Mouse (Mus musculus) embryonic facial prominence, embryonic 13.5 days (tissue): Measurements from ENCODE around the gene Lrrc43. TPM values are rescaled to one million over a fixed set of nuclear protein-coding genes. Genes with fewer than 3 reads are reported as not detected.
"Not testable (repeated sequence)": the region's sequence is repeated elsewhere in the genome, so short reads cannot be mapped to it uniquely, and the experiment has no call there.

Source experiments
- ATAC-seq: fragments of 200-750 bp; cut with Nextera tagmentation; 2 replicates; pipeline ENCODE4 v1.8.0; 2017; ENCODE audit warnings: low read depth; ENCODE audit not compliant: insufficient number of reproducible peaks, insufficient read depth, low FRiP score, low TSS enrichment
- H3K27ac ChIP-seq: fragments of 300-500 bp; sonication (generic); 2 replicates; pipeline ENCODE4 v1.5.1; 2015; ENCODE audit warnings: moderate library complexity, mild to moderate bottlenecking, inconsistent platforms
- H3K27me3 ChIP-seq: fragments of 300-500 bp; sonication (generic); 2 replicates; pipeline ENCODE4 v1.6.1; 2015; ENCODE audit warnings: mild to moderate bottlenecking, inconsistent platforms
- H3K36me3 ChIP-seq: fragments of 300-500 bp; sonication (generic); 2 replicates; pipeline ENCODE4 v1.6.1; 2015; ENCODE audit warnings: mild to moderate bottlenecking, inconsistent platforms
- H3K4me1 ChIP-seq: fragments of 300-500 bp; sonication (generic); 2 replicates; pipeline ENCODE4 v1.6.1; 2015; ENCODE audit warnings: inconsistent platforms
- H3K4me2 ChIP-seq: fragments of 300-500 bp; sonication (generic); 2 replicates; pipeline ENCODE4 v1.6.1; 2015; ENCODE audit warnings: moderate library complexity, mild to moderate bottlenecking, inconsistent platforms
- H3K4me3 ChIP-seq: fragments of 300-500 bp; sonication (generic); 2 replicates; pipeline ENCODE4 v1.5.1; 2015; ENCODE audit warnings: mild to moderate bottlenecking, inconsistent platforms
- H3K9ac ChIP-seq: fragments of 300-500 bp; sonication (generic); 2 replicates; pipeline ENCODE4 v1.6.1; 2015; ENCODE audit warnings: mild to moderate bottlenecking, inconsistent platforms
- H3K9me3 ChIP-seq: fragments of 300-500 bp; sonication (generic); 2 replicates; pipeline ENCODE4 v1.6.1; 2016; ENCODE audit warnings: inconsistent platforms
- WGBS: fragments of 180-500 bp; shearing (Covaris S2); methylation state at CpG from one replicate; pipeline ENCODE4 v1.1.7; 2015; ENCODE audit warnings: mixed read lengths; 5-methylcytosine and 5-hydroxymethylcytosine counted together
- polyA plus RNA-seq: library from polyadenylated mRNA; unstranded; fragments of >200 nt; fragmentation: Nextera tagmentation; extraction: Ambion mirVana; gene quantifications from 2 replicates; pipeline ENCODE4 v1.2.1, GENCODE M21; 2015

The Lrrc43 gene
- polyA plus RNA-seq, 1 experiment from 2014 or later = not detected

DNA sequence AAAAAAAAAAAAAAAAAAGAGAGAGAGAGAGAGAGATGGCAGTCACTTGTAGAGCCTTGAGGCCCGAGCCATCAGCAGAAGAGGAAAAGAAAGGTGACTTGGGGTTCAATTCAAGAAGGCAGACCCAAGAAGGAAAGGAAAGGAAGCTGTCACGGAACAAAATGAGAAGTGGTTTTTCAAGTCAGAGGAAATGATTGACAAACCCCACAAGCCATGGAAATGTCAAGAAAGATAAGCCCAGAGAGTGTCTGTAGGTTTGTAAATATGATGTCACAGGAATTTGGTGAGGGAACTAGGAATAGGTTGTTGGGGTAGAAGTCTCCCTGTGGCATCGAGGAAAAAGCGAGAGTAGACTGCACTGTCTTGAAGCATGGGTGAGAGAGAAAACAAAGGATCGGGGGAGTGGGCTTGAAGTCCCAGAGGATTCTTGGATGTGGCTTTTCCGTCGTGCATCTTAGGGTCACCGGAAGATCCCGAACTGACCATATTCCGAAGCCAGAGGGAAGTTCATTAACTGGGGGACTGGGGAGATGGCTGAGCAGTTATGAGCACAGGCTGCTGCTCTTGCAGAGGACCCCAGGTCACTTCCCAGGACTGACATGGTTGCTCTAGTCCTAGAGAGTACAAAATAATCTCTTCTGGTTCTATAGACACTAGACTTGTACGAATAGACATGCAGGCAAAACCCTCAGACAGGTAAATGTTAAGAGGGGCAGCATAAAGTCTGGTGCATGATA is 1.3 kb upstream of the Lrrc43 start:
- WGBS = 84% methylated on average over 11 of the region's 11 CpGs
- Histone ChIP-seq H3K27me3 (peaks cover 9% of the 10 kb centered on the region; the same call in 1 of the 2 replicates), H3K4me3 (no peak overlapping the region), H3K27ac (no peak overlapping the region), H3K4me2 (no peak overlapping the region), H3K36me3 (no peaks in the 10 kb centered on the region), H3K9me3 (no peaks in the 10 kb centered on the region), H3K4me1 (peaks cover 12% of the 10 kb centered on the region), H3K9ac (no peak overlapping the region)
- no peak for ATAC-seq

DNA sequence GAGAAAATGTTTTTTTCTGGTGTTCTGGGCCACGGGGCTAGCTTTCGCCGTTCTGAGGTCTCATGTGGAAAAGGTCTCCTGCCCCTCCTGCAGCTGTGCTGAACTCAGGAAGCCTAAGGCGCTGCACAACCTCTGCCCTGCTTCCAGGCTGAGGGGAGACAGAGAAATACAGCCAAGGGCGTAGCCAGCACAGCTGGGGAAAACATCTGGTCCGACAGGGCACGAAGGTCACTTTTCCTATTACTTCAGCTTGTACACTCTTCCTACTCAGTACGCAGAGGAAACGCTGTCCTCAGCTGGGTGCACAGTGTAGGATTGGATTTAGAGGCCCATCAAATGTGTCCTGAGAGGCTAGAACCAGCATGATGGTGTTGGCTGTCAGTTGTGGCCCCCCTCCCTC is 830 bp downstream of the Lrrc43 start:
- Histone ChIP-seq H3K9ac (no peak overlapping the region), H3K27me3 (peaks cover 9% of the 10 kb centered on the region; the same call in 1 of the 2 replicates), H3K4me3 (no peak overlapping the region), H3K27ac (no peak overlapping the region), H3K36me3 (no peaks in the 10 kb centered on the region), H3K4me2 (0 out of 2 replicates have a peak overlapping the region, but pooled peaks have one; percentile 52), H3K4me1 (peaks cover 12% of the 10 kb centered on the region), H3K9me3 (no peaks in the 10 kb centered on the region)
- no peak for ATAC-seq
- WGBS = 45% methylated on average over 9 of the region's 9 CpGs

DNA sequence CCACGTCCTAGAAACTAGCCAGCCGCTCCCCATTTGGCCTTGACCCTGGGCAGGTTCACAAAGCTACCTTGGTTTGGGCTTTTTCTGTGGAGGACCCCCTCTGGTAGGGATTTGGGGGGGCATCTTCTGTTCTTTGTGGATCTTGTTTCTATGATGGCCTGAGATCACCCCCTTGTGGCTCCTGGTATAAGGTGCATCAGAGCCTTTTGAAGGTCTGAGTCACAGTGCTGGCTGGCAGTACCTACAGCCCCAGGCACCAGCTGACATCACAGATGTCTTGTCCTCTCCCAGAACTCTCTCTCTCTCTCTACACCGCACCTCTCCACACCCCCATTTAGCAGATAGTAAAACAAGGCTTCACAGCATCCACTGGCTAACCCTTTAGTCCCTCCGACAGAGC is 10.6 kb downstream of the Lrrc43 start:
- H3K4me3 ChIP-seq = no peak overlapping the region
- peaks cover 18% of the 10 kb centered on the region for H3K4me1 ChIP-seq
- H3K36me3 ChIP-seq = no peaks in the 10 kb centered on the region
- peaks cover 5% of the 10 kb centered on the region; the same call in 1 of the 2 replicates for H3K27me3 ChIP-seq
- H3K9me3 ChIP-seq = no peaks in the 10 kb centered on the region
- no peak overlapping the region for H3K27ac ChIP-seq
- no peak for ATAC-seq
- no peak overlapping the region for H3K4me2 ChIP-seq
- no peak overlapping the region for H3K9ac ChIP-seq
- 41% methylated on average over 4 of the region's 4 CpGs for WGBS

DNA sequence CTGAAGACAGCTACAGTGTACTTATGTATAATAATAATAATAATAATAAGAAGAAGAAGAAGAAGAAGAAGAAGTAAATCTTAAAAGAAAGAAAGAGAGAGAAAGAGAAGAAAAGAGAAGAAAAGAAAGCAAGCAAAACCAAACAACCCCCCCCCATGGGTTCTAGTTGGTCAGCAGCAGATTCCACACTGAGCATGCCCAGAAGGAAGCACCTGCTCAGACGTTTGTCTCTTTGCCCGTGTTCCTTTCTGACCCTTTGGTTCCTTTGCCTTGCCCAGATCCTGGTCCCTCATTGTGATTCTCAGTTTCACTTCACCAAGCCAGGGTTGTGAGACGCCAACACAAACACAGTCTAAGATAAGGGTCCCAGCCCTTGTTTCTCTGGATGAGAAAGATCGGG is 12.9 kb downstream of the Lrrc43 start:
- Histone ChIP-seq H3K4me1 (peaks cover 13% of the 10 kb centered on the region), H3K36me3 (no peaks in the 10 kb centered on the region), H3K27ac (no peak overlapping the region), H3K4me3 (no peak overlapping the region), H3K9me3 (no peaks in the 10 kb centered on the region), H3K4me2 (no peak overlapping the region), H3K27me3 (peaks cover 6% of the 10 kb centered on the region), H3K9ac (no peak overlapping the region)
- WGBS = 77% methylated on average over 4 of the region's 4 CpGs
- ATAC-seq = no peak

DNA sequence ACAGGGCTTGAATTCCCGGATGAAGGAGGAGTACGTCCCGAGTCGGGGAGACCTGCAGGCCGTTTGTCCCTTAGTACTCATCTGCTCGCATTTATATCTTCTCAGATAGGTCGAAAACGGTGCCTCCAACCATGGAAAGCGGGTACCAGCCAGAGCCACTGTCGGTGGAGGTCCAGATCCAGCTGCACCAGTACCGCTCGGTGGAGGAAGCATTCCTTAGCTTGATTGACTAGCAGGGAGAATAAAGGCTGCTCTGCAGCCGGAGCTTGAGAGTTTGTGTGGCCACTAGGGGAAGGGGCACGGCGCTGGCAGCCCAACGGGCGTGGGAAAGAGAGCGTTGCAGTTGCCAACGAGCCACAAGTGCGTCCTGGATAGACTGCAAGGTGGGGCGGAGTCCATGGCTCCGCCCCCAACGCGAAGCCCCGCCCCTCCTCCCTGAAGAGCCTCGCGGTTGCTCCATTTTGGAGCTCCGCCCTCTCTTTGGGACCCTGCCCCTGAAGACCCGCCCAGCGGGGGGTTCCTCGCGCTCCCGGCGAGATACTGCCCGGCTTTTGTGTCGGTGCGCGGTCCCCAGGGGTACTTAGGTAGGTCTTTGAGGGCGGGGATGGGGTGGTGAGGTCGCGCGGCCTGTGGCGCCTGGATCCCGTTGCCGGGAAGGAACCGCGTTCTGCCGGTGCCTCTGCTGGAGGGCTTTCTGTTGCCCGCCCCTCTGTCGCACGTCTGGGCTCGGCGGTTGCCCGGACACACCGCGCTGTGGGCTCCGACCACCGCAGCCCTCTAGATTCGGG is 19.0 kb downstream of the Lrrc43 start:
- H3K27ac ChIP-seq = no peak overlapping the region
- WGBS = under 1% methylated on average over 59 of the region's 59 CpGs
- H3K9me3 ChIP-seq = no peaks in the 10 kb centered on the region
- H3K9ac ChIP-seq = peak overlapping the region; percentile 72
- peak; percentile 76 for ATAC-seq
- H3K4me3 ChIP-seq = peak overlapping the region; percentile 64
- peak overlapping the region; percentile 89 for H3K4me2 ChIP-seq
- peaks cover 10% of the 10 kb centered on the region; the same call in 1 of the 2 replicates for H3K27me3 ChIP-seq
- H3K4me1 ChIP-seq = peaks cover 21% of the 10 kb centered on the region
- H3K36me3 ChIP-seq = peaks cover 27% of the 10 kb centered on the region

DNA sequence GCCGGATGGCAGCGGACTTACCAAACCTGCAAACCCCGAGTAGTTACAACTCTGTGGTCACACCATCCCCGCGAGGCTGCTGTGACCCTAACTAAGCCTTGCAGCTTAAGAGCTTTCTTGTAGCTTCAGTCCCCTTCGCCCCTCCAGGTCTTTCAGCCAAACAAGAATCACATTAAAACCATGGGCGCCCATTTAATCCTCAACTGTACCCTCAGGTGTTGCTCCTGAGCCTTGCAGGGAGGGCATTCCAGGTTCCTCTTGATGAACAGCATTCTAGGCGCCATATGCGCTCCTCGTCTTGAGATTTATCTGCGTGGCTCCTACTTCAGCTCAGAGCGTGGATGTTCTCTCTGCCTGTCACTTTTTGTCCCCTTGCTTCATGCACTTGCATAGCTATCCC is 19.8 kb downstream of the Lrrc43 start:
- Histone ChIP-seq H3K27me3 (peaks cover 10% of the 10 kb centered on the region; the same call in 1 of the 2 replicates), H3K4me3 (peak overlapping the region; percentile 64), H3K4me1 (peaks cover 18% of the 10 kb centered on the region)

DNA sequence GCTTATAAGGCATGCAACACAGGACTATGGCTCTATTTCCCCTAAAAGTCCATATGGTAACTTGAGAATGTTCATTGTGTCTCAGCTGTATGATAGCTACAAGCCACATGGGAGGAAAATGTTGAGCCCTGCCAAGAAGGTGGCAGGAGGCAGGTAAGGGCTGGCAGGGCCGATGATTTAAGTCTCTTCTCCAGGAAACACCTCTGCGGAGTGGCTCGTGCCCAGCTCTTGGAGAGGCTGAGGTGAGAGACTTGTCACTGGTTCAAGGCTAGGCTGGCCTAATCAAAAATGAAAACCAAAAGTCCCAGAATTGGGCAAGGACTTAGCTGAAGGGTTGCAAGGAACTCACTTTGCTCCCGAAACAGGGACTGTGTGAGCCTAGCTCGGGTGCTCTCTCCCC is 21.1 kb downstream of the Lrrc43 start, which contains the start of gene B3gnt4:
Gene B3gnt4, plus strand, starts transcription at position 301 of the 400 bp plus-strand sequence.
- peaks cover 10% of the 10 kb centered on the region; the same call in 1 of the 2 replicates for H3K27me3 ChIP-seq
- WGBS = 85% methylated on average over 5 of the region's 5 CpGs
- ATAC-seq = no peak
- no peaks in the 10 kb centered on the region for H3K9me3 ChIP-seq
- peak within 1 kb of the TSS; percentile 89 for H3K4me2 ChIP-seq
- no peak within 1 kb of the TSS for H3K27ac ChIP-seq
- H3K4me1 ChIP-seq = peaks cover 16% of the 10 kb centered on the region
- peaks cover 39% of the 10 kb centered on the region for H3K36me3 ChIP-seq
- H3K9ac ChIP-seq = no peak within 1 kb of the TSS
- peak within 1 kb of the TSS; percentile 64 for H3K4me3 ChIP-seq

More for the DNA sequence above, 19.8 kb downstream of the Lrrc43 start:
- Histone ChIP-seq H3K36me3 (peaks cover 27% of the 10 kb centered on the region), H3K4me2 (peak overlapping the region; percentile 89), H3K27ac (no peak overlapping the region), H3K9me3 (no peaks in the 10 kb centered on the region), H3K9ac (peak overlapping the region; percentile 72)
- WGBS = 5% methylated on average over 12 of the region's 12 CpGs
- no peak for ATAC-seq

DNA sequence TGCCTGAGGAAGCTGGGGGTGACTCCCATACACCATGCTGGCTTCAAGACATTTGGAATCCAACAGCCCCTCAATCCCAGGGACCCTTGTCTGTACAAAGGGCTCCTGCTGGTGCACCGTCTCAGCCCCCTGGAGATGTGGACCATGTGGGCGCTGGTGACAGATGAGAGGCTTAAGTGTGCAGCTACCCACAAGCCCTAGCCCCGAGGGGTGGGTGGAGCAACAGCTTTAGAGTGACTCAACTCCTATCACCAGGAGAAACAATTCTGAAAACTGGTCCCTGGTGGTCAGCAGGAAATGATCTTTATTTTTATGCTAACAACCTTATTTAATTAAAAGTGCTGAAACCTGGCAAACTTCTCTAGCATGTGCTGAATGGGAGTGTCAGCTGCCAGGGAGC is 22.3 kb downstream of the Lrrc43 start:
- not testable (repeated sequence) for H3K27ac ChIP-seq, H3K9me3 ChIP-seq, H3K9ac ChIP-seq, H3K4me3 ChIP-seq, H3K4me2 ChIP-seq, ATAC-seq
- Histone ChIP-seq H3K36me3 (peaks cover 51% of the 10 kb centered on the region), H3K27me3 (peaks cover 10% of the 10 kb centered on the region; the same call in 1 of the 2 replicates), H3K4me1 (peaks cover 16% of the 10 kb centered on the region)
- 79% methylated on average over 3 of the region's 3 CpGs for WGBS

DNA sequence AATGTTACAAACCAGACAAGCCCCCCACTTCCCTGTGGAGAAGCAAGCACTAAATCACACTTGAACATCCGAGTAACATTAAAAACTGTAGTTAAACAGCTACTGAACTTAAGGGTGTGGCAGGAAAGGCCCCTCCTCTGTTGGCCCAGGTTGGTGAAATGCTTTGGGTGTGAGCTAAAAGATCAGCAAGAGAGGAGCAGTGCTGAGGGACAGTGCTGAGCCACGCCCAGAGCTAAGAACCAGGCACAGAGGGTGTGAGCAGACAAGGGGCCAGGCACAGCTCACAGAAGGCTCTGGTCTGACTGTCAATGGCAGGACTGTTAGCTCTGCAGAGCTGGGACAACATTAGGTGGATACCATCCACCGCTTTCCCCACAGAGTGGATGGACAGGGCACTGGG is 23.0 kb downstream of the Lrrc43 start:
- H3K4me1 ChIP-seq = peaks cover 16% of the 10 kb centered on the region
- no peak for ATAC-seq
- H3K27me3 ChIP-seq = peaks cover 8% of the 10 kb centered on the region; the same call in 1 of the 2 replicates
- peaks cover 57% of the 10 kb centered on the region for H3K36me3 ChIP-seq
- H3K4me2 ChIP-seq = no peak overlapping the region
- no peak overlapping the region for H3K9ac ChIP-seq
- no peak overlapping the region for H3K27ac ChIP-seq
- H3K4me3 ChIP-seq = no peak overlapping the region
- H3K9me3 ChIP-seq = no peaks in the 10 kb centered on the region
- WGBS = 78% methylated on average over 3 of the region's 3 CpGs

DNA sequence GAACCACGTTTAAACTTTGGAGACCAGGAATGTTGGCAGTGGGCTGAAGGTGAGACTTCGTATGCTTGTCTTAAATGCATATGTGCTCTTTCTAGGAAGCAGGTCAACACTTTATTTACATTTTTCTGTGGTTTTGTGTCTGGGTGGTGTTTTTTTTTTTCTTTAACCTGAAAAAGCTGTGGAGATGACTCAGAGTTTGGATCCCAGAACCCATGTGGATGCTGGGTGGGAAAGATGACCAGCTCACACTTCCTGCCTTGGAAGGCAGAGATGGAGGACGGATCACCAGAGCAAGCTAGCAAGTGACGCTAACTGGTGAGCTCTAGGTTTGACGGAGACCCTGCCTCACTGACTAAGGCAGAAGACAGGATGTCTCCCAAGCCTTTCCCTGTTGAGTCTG is 25.8 kb downstream of the Lrrc43 start:
- ATAC-seq = no peak
- no peak overlapping the region for H3K4me2 ChIP-seq
- H3K9ac ChIP-seq = no peak overlapping the region
- H3K4me3 ChIP-seq = no peak overlapping the region
- H3K27me3 ChIP-seq = no peaks in the 10 kb centered on the region
- no peak overlapping the region for H3K27ac ChIP-seq
- no peaks in the 10 kb centered on the region for H3K9me3 ChIP-seq
- H3K4me1 ChIP-seq = no peaks in the 10 kb centered on the region
- H3K36me3 ChIP-seq = peaks cover 85% of the 10 kb centered on the region
- WGBS = 87% methylated on average over 5 of the region's 5 CpGs

DNA sequence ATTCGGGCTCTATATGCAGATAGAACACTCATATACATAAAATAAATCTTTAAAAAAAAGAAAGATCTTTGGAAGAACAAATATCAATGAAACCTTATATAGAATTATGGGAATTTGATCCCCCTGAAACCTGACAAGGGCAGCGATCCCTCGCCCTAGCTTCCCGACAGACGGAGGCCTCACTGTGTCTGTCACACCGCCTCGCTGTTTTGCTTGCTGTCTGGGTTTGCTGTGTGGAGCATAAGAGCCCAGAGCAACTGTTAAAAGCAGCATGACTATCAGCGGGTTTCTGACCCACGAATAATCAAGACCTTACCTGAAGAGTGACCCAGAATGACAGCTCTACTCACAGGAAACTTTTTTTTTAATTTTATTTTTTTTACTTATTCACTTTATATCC is 31.6 kb downstream of the Lrrc43 start:
- peaks cover 41% of the 10 kb centered on the region for H3K36me3 ChIP-seq
- H3K9ac ChIP-seq = no peak overlapping the region
- H3K27me3 ChIP-seq = no peaks in the 10 kb centered on the region
- no peak overlapping the region for H3K4me2 ChIP-seq
- ATAC-seq = no peak
- H3K4me3 ChIP-seq = no peak overlapping the region
- 69% methylated on average over 9 of the region's 9 CpGs for WGBS
- no peak overlapping the region for H3K27ac ChIP-seq
- H3K9me3 ChIP-seq = no peaks in the 10 kb centered on the region
- H3K4me1 ChIP-seq = peaks cover 21% of the 10 kb centered on the region
